Mouse (Mus musculus) lung, postnatal 0 days (tissue): ENCODE data around the gene Tmem38a. TPM values are rescaled to one million over a fixed set of nuclear protein-coding genes. Genes with fewer than 3 reads are reported as not detected.
A peak's percentile ranks its signal among the peaks of the same experiment; 100 is the strongest.

Experiments
- ATAC-seq: fragments of 200-750 bp; cut with Nextera tagmentation; 2 replicates; pipeline ENCODE4 v1.8.0; 2017; ENCODE audit warnings: moderate library complexity
- DNase-seq: peaks from one replicate; pipeline ENCODE4 v3.0.0-alpha.2; 2016; ENCODE audit warnings: low spot score
- H3K27ac ChIP-seq: fragments of 300-500 bp; sonication (generic); 2 replicates; pipeline ENCODE4 v1.5.1; 2014; ENCODE audit warnings: antibody characterized with exemption, mild to moderate bottlenecking, low read length, mixed read lengths
- H3K27me3 ChIP-seq: fragments of 300-500 bp; sonication (generic); replicated peaks from 2 replicates; pipeline ENCODE4 v1.6.1; 2014; ENCODE audit warnings: low read length, mixed read lengths; ENCODE audit not compliant: insufficient read depth
- H3K36me3 ChIP-seq: fragments of 300-500 bp; sonication (generic); 2 replicates; pipeline ENCODE4 v1.6.1; 2014; ENCODE audit warnings: low read length, mixed read lengths; ENCODE audit not compliant: insufficient read depth
- H3K4me1 ChIP-seq: fragments of 300-500 bp; sonication (generic); 2 replicates; pipeline ENCODE4 v1.6.1; 2014; ENCODE audit warnings: antibody characterized with exemption, low read depth, low read length, mixed read lengths; ENCODE audit not compliant: insufficient read depth
- H3K4me2 ChIP-seq: fragments of 300-500 bp; sonication (generic); replicated peaks from 2 replicates; pipeline ENCODE4 v1.6.1; 2014; ENCODE audit warnings: low read depth, mild to moderate bottlenecking, low read length, moderate library complexity, mixed read lengths
- H3K4me3 ChIP-seq: fragments of 300-500 bp; sonication (generic); 2 replicates; pipeline ENCODE4 v1.5.1; 2014; ENCODE audit warnings: low read depth, low read length
- H3K9ac ChIP-seq: fragments of 300-500 bp; sonication (generic); replicated peaks from 2 replicates; pipeline ENCODE4 v1.6.1; 2014; ENCODE audit warnings: low read depth, mild to moderate bottlenecking
- H3K9me3 ChIP-seq: fragments of 300-500 bp; sonication (generic); 2 replicates; pipeline ENCODE4 v1.6.1; 2016; ENCODE audit warnings: low read length, mixed read lengths
- CTCF ChIP-seq: IDR thresholded peaks from 2 replicates; pipeline ENCODE4 v1.5.1; 2016; ENCODE audit warnings: antibody characterized with exemption, mild to moderate bottlenecking
- EP300 ChIP-seq: IDR thresholded peaks from 2 replicates; pipeline ENCODE4 v1.6.1; 2016; ENCODE audit warnings: antibody characterized with exemption, mild to moderate bottlenecking, control low read depth
- WGBS: fragments of 180-500 bp; shearing (Covaris S2); extraction: QIAGEN DNeasy Blood & Tissue Kit; methylation state at CpG from one replicate; pipeline ENCODE4 v1.1.7; 2014; 5-methylcytosine and 5-hydroxymethylcytosine counted together
- polyA plus RNA-seq: library from polyadenylated mRNA; unstranded; fragments of >200 nt; fragmentation: Nextera tagmentation; extraction: Ambion mirVana; gene quantifications from 2 replicates; pipeline ENCODE4 v1.2.1, GENCODE M21; 2015

Tmem38a gene
- 17.3 and 19.1 TPM in 2 replicates for polyA plus RNA-seq

- TF ChIP-seq CTCF (no peak), EP300 (no peak)
- peak within 1 kb of the TSS; percentile 58 for H3K9ac ChIP-seq
- ATAC-seq = peak; percentile 36
- H3K27ac ChIP-seq = peak within 1 kb of the TSS; percentile 95
- H3K4me2 ChIP-seq = peak within 1 kb of the TSS; percentile 87
- peaks cover 13% of the 10 kb centered on the region; the same call in 1 of the 2 replicates for H3K36me3 ChIP-seq
- WGBS = under 1% methylated on average over 40 of the region's 45 CpGs
- peak within 1 kb of the TSS; percentile 50 for H3K4me3 ChIP-seq
- H3K9me3 ChIP-seq = no peaks in the 10 kb centered on the region
- DNase-seq = peak; percentile 89
- peaks cover 18% of the 10 kb centered on the region for H3K4me1 ChIP-seq
- no peaks in the 10 kb centered on the region for H3K27me3 ChIP-seq
Measured at GRCm38 (mm10) chr8:72571611-72572473, at the start of gene Tmem38a. Gene Tmem38a, plus strand, starts transcription at chr8:72572055.

- no peaks in the 10 kb centered on the region for H3K27me3 ChIP-seq
- no peak overlapping the region for H3K27ac ChIP-seq
- no peak for DNase-seq
- no peak for ATAC-seq
- WGBS = 95% methylated on average over 1 of the region's 1 CpGs
- no peak overlapping the region for H3K4me3 ChIP-seq
- H3K4me2 ChIP-seq = no peak overlapping the region
- no peaks in the 10 kb centered on the region for H3K9me3 ChIP-seq
- no peaks in the 10 kb centered on the region for H3K36me3 ChIP-seq
- no peak overlapping the region for H3K9ac ChIP-seq
- no peaks in the 10 kb centered on the region for H3K4me1 ChIP-seq
- TF ChIP-seq EP300 (no peak), CTCF (no peak)
Measured at GRCm38 (mm10) chr8:72532103-72532502, 39.8 kb upstream of the Tmem38a start.

GRCm38 (mm10) chr8:72534888-72535287 is 37.0 kb upstream of the Tmem38a start:
- 91% methylated on average over 3 of the region's 3 CpGs for WGBS
- H3K9ac ChIP-seq = no peak overlapping the region
- H3K4me1 ChIP-seq = no peaks in the 10 kb centered on the region

GRCm38 (mm10) chr8:72539234-72539633 is 32.6 kb upstream of the Tmem38a start:
- TF ChIP-seq CTCF (peak; percentile 57), EP300 (no peak)
- H3K4me1 ChIP-seq = no peaks in the 10 kb centered on the region
- peak; percentile 57 for ATAC-seq
- H3K27me3 ChIP-seq = no peaks in the 10 kb centered on the region
- H3K9ac ChIP-seq = no peak overlapping the region
- no peak overlapping the region for H3K4me3 ChIP-seq
- H3K4me2 ChIP-seq = no peak overlapping the region
- H3K9me3 ChIP-seq = no peaks in the 10 kb centered on the region
- DNase-seq = peak; percentile 64
- H3K36me3 ChIP-seq = no peaks in the 10 kb centered on the region
- no peak overlapping the region for H3K27ac ChIP-seq

More at GRCm38 (mm10) chr8:72534888-72535287, 37.0 kb upstream of the Tmem38a start:
- Histone ChIP-seq H3K9me3 (no peaks in the 10 kb centered on the region), H3K27ac (no peak overlapping the region), H3K27me3 (no peaks in the 10 kb centered on the region), H3K4me3 (no peak overlapping the region), H3K4me2 (no peak overlapping the region), H3K36me3 (no peaks in the 10 kb centered on the region)
- ATAC-seq (no peak), DNase-seq (no peak)
- TF ChIP-seq EP300 = no peak
- no peak for TF ChIP-seq CTCF

GRCm38 (mm10) chr8:72547122-72547801 is 24.6 kb upstream of the Tmem38a start:
- Histone ChIP-seq H3K4me2 (peak overlapping the region; percentile 96), H3K27me3 (no peaks in the 10 kb centered on the region), H3K9me3 (no peaks in the 10 kb centered on the region), H3K4me1 (peaks cover 12% of the 10 kb centered on the region), H3K36me3 (no peaks in the 10 kb centered on the region), H3K4me3 (peak overlapping the region; percentile 87), H3K9ac (peak overlapping the region; percentile 99), H3K27ac (peak overlapping the region; percentile 85)
- no peak for ATAC-seq
- WGBS = 2% methylated on average over 24 of the region's 27 CpGs
- TF ChIP-seq CTCF = no peak
- TF ChIP-seq EP300 = no peak
- peak; percentile 13 for DNase-seq
